Mouse (Mus musculus) intestine, embryonic 14.5 days (tissue): ENCODE results near the gene Dnajc16. TPM values are rescaled to one million over a fixed set of nuclear protein-coding genes. Genes with fewer than 3 reads are reported as not detected.

Experiments used
- polyA plus RNA-seq: library from polyadenylated mRNA; unstranded; fragments of >200 nt; fragmentation: Nextera tagmentation; extraction: Ambion mirVana; gene quantifications from 2 replicates; pipeline ENCODE4 v1.2.1, GENCODE M21; 2014

Gene Dnajc16
- polyA plus RNA-seq, 1 experiment from 2014 or later, result 4.4 TPM

Other genes with a start within 250 kb of the Dnajc16 start
- gene Fblim1, start 184.8 kb downstream of the Dnajc16 start, polyA plus RNA-seq, result 94.6 and 108 TPM in 2 replicates
- gene Tmem82, start 172.3 kb downstream of the Dnajc16 start, polyA plus RNA-seq, result 6.0 and 8.4 TPM in 2 replicates
- 0.17 and 0.26 TPM in 2 replicates for gene Slc25a34, start 167.1 kb downstream of the Dnajc16 start, polyA plus RNA-seq
- 3.2 and 3.7 TPM in 2 replicates for gene Plekhm2, start 126.0 kb downstream of the Dnajc16 start, polyA plus RNA-seq
- 2.2 and 3.7 TPM in 2 replicates for gene Rsc1a1, start 105.3 kb downstream of the Dnajc16 start, polyA plus RNA-seq
- gene Ddi2, start 67.5 kb downstream of the Dnajc16 start, polyA plus RNA-seq, result 19.5 and 20.0 TPM in 2 replicates
- 10.1 and 12.7 TPM in 2 replicates for gene Agmat, start 44.3 kb downstream of the Dnajc16 start, polyA plus RNA-seq
- gene Casp9, start 2.7 kb upstream of the Dnajc16 start, polyA plus RNA-seq, result 19.3 and 20.0 TPM in 2 replicates
- 6.9 TPM in 1 of 2 replicates, not detected in the other for gene Cela2a, start 35.2 kb upstream of the Dnajc16 start, polyA plus RNA-seq
- not detected in 2 replicates for gene Ctrc, start 55.4 kb upstream of the Dnajc16 start, polyA plus RNA-seq
- gene Efhd2, start 84.0 kb upstream of the Dnajc16 start, polyA plus RNA-seq, result 59.4 and 75.6 TPM in 2 replicates
- gene Fhad1, start 224.2 kb upstream of the Dnajc16 start, polyA plus RNA-seq, result 1.8 and 2.2 TPM in 2 replicates